Mouse (Mus musculus) spleen, adult 2 months (tissue): ENCODE measurements around the gene Gpr3.

Experiments used
- CTCF ChIP-seq: fragments of 200-500 bp; IDR thresholded peaks from 2 replicates; pipeline ENCODE4 v1.5.1; 2011; ENCODE audit warnings: mild to moderate bottlenecking, inconsistent platforms; ENCODE audit not compliant: insufficient read depth, insufficient read length, insufficient replicate concordance; ENCODE audit errors: extremely low read depth
- POLR2A ChIP-seq: fragments of 200-500 bp; IDR thresholded peaks from 2 replicates; pipeline ENCODE4 v1.6.1; 2011; ENCODE audit warnings: low read depth, low read length, inconsistent platforms

DNA sequence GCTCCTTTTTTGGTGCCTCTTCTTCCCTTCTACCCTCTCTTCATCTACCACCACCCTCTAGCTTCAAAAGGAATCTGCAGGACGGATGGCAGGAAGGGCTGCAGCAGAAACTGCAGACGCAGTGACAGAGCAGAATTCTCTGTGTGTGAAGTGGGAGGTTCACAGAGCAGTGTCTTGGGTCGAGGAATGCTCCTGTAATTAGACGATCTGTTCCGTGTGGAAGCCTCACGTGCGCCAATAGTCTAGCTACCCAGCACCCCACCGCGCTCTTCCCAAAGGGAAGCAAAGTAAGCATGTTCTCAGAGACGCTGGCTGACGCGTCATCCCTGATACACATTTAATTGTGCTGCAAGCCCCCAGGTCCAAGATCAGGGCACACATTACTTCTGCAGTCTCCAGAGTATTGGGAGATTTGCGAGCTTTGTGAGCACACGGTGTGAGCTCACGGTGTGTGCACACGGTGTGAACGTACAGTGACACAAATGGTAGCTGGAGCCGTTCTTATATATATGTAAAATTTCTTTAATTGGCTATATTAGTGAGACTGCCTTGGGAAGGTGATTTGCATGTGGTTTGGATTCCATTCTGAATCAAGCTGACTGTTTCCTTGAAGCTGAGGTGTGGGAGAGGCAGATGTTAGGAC lies 35.5 kb downstream of the Gpr3 start:
- TF ChIP-seq POLR2A (no peak), CTCF (no peak)
